Mouse (Mus musculus) embryonic stem cell, embryonic (primary cell): Measurements from ENCODE around the gene Wnt2.

ENCODE experiments used
- CTCF ChIA-PET, 4 experiments: fragments of 300-600 bp in 2 of 4; fragments of 350-600 bp in 2 of 4; sonication (Branson Sonifier 250); formaldehyde crosslinking; loops; one replicate each; lab custom pipeline; 2022; ENCODE audit warnings: inconsistent platforms in 2 of 4; lab: Charles Lee
- POLR2A ChIA-PET, 4 experiments: fragments of 300-600 bp in 2 of 4; fragments of 350-600 bp in 2 of 4; sonication (Branson Sonifier 250); formaldehyde crosslinking; loops; one replicate each; lab custom pipeline; 2022; ENCODE audit warnings: antibody characterized with exemption in 4 of 4, inconsistent platforms in 1 of 4; lab: Charles Lee

Wnt2 gene

DNA sequence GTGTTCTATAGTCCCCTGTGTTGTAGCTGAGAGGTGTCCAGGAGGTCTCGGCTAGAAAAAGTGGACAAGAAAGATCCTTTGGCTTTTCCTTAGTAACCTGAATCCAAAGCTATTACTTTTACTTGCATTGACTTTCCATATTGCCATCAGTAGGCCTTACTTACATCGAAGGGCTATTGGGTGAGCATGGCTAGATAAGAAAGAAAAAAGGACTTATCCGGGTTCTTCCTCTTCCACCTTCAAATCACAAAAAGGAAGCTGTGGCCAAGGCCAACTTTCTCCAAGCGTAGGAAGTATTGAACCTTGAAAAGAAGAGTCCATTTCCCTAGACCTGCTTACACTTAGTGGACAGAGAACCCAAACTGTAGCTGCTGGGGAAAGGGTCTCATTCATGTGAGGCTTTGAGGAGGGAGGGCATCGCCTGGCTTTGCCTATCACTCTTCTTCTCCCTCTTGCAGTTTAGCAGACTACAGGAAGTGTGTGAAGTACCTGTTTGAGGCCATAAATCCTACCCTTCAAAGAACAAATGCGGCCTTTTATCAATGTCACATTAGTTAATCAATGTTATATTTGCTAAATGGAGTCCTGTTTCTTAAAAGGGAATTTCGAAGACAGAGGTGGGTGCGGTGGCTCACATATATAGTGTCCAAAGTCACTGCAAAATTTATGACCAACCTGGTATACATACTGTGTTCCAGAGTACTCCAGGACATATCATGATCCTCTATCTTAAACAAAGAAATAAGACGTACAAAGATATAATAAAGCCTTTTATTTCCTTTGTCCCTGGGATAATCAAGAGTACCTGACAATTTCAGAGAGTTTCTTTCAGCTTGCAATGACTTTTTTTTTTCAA lies 40.0 kb downstream of the Wnt2 start:
- CTCF ChIA-PET: no interaction called here
- POLR2A ChIA-PET: no interaction called here

DNA sequence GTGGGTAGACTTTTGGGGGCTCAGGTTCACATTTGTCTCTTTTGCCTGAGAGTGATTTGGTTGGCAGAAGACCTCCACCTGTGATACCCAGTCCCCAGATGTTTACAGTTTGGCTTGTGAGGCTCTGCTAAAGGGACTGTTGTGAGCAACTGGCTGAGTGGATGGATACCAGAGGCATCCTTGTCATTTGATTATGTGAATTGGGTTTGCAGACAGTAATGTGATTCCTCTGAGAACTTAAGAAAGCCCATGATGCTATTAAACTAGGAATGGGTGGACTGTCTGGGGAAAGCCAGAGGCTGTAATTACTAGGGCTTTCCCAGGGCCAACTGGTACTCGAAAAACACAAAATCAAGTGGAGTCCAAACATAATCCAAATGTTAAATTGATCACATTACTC lies 51.0 kb downstream of the Wnt2 start:
- ChIA-PET POLR2A (no interaction called here), CTCF (no interaction called here)

GRCm38 (mm10) chr6:17978881-17979280 lies 51.5 kb downstream of the Wnt2 start:
- CTCF ChIA-PET: no interaction called here
- POLR2A ChIA-PET: no interaction called here

GRCm38 (mm10) chr6:17978324-17978723 lies 52.1 kb downstream of the Wnt2 start:
- POLR2A ChIA-PET: no interaction called here
- CTCF ChIA-PET: no interaction called here

GRCm38 (mm10) chr6:17977165-17977564 lies 53.2 kb downstream of the Wnt2 start:
- ChIA-PET POLR2A (no interaction called here), CTCF (no interaction called here)

GRCm38 (mm10) chr6:17974416-17974815 lies 56.0 kb downstream of the Wnt2 start:
- ChIA-PET POLR2A (no interaction called here), CTCF (no interaction called here)

DNA sequence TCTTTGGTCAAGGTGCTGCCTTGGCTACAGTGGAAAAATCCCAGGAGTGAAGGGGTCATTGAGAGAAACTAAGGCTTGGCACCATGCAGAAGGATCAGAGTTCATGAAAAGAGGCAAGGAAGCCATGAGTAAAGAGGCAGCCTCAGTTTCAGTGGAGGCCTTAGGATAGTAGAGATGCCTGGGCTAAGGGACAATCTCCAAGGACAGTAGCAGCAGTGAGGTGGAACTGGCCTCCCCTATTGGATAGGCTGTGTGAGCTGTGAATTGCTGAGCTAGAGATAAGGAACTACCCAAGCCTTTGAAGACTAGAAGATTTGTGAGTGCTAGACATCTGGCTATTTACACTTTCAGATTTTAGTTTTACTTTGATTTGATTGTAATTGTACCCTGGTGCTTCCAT lies 59.0 kb downstream of the Wnt2 start:
- POLR2A ChIA-PET: interaction anchor here in 1 of 4 experiments (0.6 kb wide), 1 partner anchor 822 kb away, joined by 4 read pairs; no protein-coding TSS in a partner anchor
- CTCF ChIA-PET: no interaction called here

DNA sequence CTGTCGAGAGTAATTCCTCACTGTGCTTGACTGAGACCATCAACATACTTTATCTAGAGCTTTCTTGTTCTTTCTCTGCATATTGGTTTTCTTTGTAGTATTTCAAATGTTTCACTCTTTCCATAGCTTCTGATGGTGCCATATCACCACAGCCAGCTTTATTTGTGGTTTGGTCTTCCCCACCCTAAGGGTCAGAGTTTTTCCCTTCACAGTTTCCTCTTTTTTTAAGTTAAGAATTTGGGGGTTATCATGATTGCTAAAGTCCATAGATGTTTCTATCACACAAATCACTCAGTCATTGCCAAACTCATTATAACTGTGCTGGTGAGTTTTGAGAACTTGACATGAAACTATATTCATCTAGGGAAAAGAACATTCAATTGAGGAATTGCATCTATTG lies 60.6 kb downstream of the Wnt2 start:
- CTCF ChIA-PET: no interaction called here
- POLR2A ChIA-PET: no interaction called here

GRCm38 (mm10) chr6:17968467-17969144 lies 61.8 kb downstream of the Wnt2 start:
- ChIA-PET POLR2A (no interaction called here), CTCF (no interaction called here)

DNA sequence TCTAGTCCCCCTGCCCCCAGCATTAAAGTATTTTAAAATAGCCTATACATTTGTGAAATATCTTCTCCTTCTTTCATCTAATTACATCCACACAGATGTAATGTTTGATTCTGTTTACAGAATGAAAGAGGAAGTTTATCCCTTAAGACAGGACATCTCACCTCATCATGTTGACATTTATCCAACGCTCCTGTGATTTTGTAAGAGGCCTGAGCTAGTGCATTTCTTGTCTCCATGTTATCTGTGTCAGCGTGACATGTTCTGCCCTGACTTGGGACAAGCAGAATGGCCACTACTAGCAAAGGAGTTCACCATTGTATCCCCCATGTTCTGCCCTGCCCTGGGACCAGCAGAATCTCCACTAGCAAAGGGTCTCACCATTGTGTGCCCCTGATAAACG lies 66.9 kb downstream of the Wnt2 start:
- CTCF ChIA-PET: no interaction called here

DNA sequence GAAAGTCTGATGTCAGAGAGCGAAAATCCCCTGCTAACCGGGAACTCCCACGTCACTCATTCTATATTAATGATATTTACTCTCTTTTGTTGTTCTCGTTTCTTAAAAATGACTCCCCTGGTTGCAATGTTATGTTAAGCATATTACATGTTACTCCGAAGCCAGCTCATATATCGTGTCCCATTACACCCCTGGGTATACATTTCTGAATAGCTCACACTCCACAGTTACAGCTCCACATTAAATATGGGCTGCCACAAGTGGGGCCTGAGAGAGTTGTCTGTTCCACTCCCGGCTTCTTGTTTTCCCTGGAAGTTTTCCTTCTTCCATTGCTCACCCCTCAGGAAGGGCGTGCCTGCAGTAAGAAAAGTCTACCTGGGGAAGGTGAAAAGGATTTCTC lies 78.6 kb downstream of the Wnt2 start:
- ChIA-PET POLR2A (no interaction called here), CTCF (interaction anchor here in 1 of 4 experiments (0.5 kb wide), 1 partner anchor 372 kb away, joined by 8 read pairs; no protein-coding TSS in a partner anchor)

More for the DNA sequence above, 66.9 kb downstream of the Wnt2 start:
- POLR2A ChIA-PET: no interaction called here

GRCm38 (mm10) chr6:17949103-17949502 lies 81.3 kb downstream of the Wnt2 start:
- CTCF ChIA-PET: no interaction called here
- POLR2A ChIA-PET: no interaction called here

GRCm38 (mm10) chr6:17947130-17947831 lies 83.1 kb downstream of the Wnt2 start:
- ChIA-PET CTCF (interaction anchor here in 1 of 4 experiments (0.7 kb wide), 1 partner anchor 520 kb away, joined by 6 read pairs; no protein-coding TSS in a partner anchor), POLR2A (no interaction called here)

DNA sequence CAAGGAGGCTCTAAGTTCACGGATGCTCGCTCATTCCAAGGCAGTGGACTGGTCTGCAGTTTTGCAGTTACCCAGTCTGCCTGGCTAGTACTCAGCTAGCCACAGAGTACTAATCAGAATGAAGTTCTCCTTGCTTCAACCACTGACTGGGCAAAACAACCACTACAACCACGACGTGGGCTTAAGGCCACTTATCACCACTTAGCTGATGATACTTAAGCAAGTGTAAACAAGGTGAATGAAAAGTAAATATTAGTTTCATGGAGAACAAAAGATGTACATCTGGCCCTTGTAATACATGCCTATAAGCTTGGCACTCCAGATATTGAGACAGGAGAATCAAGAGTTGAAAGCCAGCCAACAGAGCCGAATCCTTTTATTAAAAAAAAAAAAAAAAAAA lies 83.9 kb downstream of the Wnt2 start:
- CTCF ChIA-PET: interaction anchor here in 1 of 4 experiments (0.7 kb wide), 1 partner anchor 521 kb away, joined by 6 read pairs; no protein-coding TSS in a partner anchor
- POLR2A ChIA-PET: no interaction called here

DNA sequence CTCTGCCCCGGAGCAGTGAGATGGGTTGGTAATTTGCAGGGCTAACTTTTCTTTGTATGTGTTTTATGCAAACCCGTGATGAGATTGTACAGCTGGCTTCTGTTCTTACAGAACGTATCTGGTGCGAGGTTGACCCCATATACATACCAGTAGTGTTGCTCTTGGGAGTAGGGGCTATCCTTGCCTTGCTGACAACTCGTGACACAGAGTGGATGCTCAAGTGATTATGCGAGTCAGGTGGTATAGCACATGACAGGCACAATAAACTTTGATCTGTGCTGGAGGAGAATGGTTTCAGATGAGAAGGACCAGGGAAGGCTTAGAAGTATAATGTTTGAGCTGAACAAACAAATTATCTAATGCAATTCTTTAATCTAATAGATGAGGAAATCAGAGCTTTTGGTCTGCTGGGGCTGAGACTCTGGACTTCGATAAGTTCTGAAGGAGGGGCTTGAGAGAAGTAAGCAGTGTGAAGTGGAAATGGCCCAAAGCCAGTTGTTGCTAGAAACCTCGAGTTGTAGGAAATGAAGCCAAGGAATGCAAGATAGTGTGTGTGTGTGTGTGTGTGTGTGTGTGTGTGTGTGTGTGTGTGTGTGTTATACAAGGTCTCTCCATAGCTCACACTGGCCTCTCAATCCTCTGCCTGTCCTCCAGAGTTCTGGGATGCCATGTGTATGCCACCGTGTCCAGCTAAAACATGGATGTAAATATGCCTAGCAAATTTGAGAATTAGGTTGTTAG lies 86.3 kb downstream of the Wnt2 start:
- ChIA-PET POLR2A (interaction anchor here in 2 of 4 experiments (0.8 to 1.2 kb wide), 2 partner anchors 56 to 585 kb away, joined by 3 to 6 read pairs; no protein-coding TSS in a partner anchor), CTCF (no interaction called here)

- POLR2A ChIA-PET: no interaction called here
- CTCF ChIA-PET: no interaction called here
Measured at GRCm38 (mm10) chr6:17942344-17942743, 88.0 kb downstream of the Wnt2 start.

DNA sequence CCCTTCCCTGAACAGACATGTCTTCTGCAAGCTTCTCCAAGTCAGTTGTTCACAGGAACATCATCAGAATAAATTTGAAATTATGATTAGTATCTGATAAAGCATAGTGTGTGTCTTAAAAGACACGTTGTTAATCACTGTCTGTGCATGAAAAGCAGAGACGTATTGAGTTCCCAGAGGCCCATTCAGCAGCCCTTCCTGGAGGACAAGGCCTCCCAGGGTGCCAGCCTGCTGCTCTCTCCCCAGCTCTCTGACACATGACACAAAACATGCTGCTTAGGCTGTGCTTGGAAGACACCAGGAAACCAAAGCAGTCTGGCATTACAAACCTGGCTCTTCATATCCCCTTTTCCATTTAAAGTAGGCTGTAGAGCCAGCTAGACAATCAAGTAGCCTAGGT lies 88.5 kb downstream of the Wnt2 start:
- ChIA-PET POLR2A (no interaction called here), CTCF (no interaction called here)
